Mouse (Mus musculus) ES-E14 (cell line): Measurements from ENCODE around the gene Spag5. TPM values are rescaled to one million over a fixed set of nuclear protein-coding genes. Genes with fewer than 3 reads are reported as not detected.
A peak's percentile ranks its signal among the peaks of the same experiment; 100 is the strongest.

Experiments
- DNase-seq: peaks from one replicate; pipeline ENCODE4 v3.0.0-alpha.2; 2013; ENCODE audit warnings: low read depth, low spot score
- H3K27ac ChIP-seq: 2 replicates; pipeline ENCODE4 v1.5.1; 2012; ENCODE audit warnings: low read depth, mild to moderate bottlenecking, low read length, moderate library complexity, mixed read lengths; ENCODE audit not compliant: poor library complexity, insufficient read depth, severe bottlenecking
- H3K36me3 ChIP-seq: 2 replicates; pipeline ENCODE4 v1.6.1; 2012; ENCODE audit warnings: mild to moderate bottlenecking, low read length, moderate library complexity, mixed read lengths; ENCODE audit not compliant: control insufficient read depth, poor library complexity, insufficient read depth, severe bottlenecking
- H3K4me1 ChIP-seq, 2 experiments: fragments of 150-350 bp in 1 of 2; sonication (generic) in 1 of 2; 2 replicates each; pipeline ENCODE4 v1.6.1; 2012; ENCODE audit warnings: low read length in 2 of 2, mild to moderate bottlenecking in 1 of 2, mixed read lengths in 1 of 2; ENCODE audit not compliant: control insufficient read depth in 2 of 2, insufficient read depth in 2 of 2, poor library complexity in 1 of 2
- H3K4me3 ChIP-seq, 2 experiments: fragments of 150-350 bp in 1 of 2; sonication (generic) in 1 of 2; 2 replicates each; pipeline ENCODE4 v1.5.1; 2012; ENCODE audit warnings: low read length in 2 of 2, low read depth in 1 of 2, mild to moderate bottlenecking in 1 of 2, mixed read lengths in 1 of 2; ENCODE audit not compliant: insufficient read depth in 1 of 2, poor library complexity in 1 of 2, severe bottlenecking in 1 of 2
- H3K9ac ChIP-seq: 2 replicates; pipeline ENCODE4 v1.6.1; 2012; ENCODE audit warnings: low read depth, mild to moderate bottlenecking, low read length, mixed read lengths; ENCODE audit not compliant: poor library complexity, insufficient read depth, severe bottlenecking
- H3K9me3 ChIP-seq: fragments of 150-350 bp; sonication (generic); 2 replicates; pipeline ENCODE4 v1.6.1; 2012; ENCODE audit warnings: low read depth, mild to moderate bottlenecking, low read length; ENCODE audit not compliant: control insufficient read depth, insufficient read depth
- CHD2 ChIP-seq: IDR thresholded peaks from 2 replicates; pipeline ENCODE4 v1.6.1; 2014; ENCODE audit warnings: mild to moderate bottlenecking, low read depth, low read length, inconsistent platforms
- HCFC1 ChIP-seq: IDR thresholded peaks from 2 replicates; pipeline ENCODE4 v1.6.1; 2012; ENCODE audit warnings: low read length, inconsistent platforms, borderline replicate concordance; ENCODE audit not compliant: insufficient read depth
- MAFK ChIP-seq: IDR thresholded peaks from 2 replicates; pipeline ENCODE4 v1.6.1; 2014; ENCODE audit warnings: mild to moderate bottlenecking, low read depth, low read length, inconsistent platforms; ENCODE audit not compliant: insufficient read depth
- ZC3H11A ChIP-seq: IDR thresholded peaks from 2 replicates; pipeline ENCODE4 v1.6.1; 2012; ENCODE audit warnings: low read depth, mild to moderate bottlenecking, inconsistent platforms, low read length, borderline replicate concordance
- ZNF384 ChIP-seq: IDR thresholded peaks from 2 replicates; pipeline ENCODE4 v1.6.1; 2012; ENCODE audit warnings: low read depth, low read length, inconsistent platforms
- in situ Hi-C, 2 experiments: fragments of 600-800 bp; cut with MboI; formaldehyde crosslinking; loops; one replicate each; pipeline ENCODE4 v1.15.1; 2025; ENCODE audit warnings: low sequenced_read_pairs in 2 of 2, inconsistent platforms in 1 of 2; ENCODE audit not compliant: unreplicated experiment in 2 of 2
- total RNA-seq: library from RNA; depleted of rRNA; stranded (reverse); fragments of 300-350 nt; gene quantifications from 2 replicates; pipeline ENCODE4 v1.2.3, GENCODE M21; 2012

The Spag5 gene
- total RNA-seq, 1 experiment: 58.2 TPM

GRCm38 (mm10) chr11:78300917-78301316, 412 bp upstream of the Spag5 start:
- no peaks in the 10 kb centered on the region for H3K4me1 ChIP-seq
- H3K27ac ChIP-seq: no peak overlapping the region
- H3K4me3 ChIP-seq: peak overlapping the region; percentile 76 to 99
- H3K9me3 ChIP-seq: no peaks in the 10 kb centered on the region
- in situ Hi-C loops: no loop called here
- no peak for DNase-seq
- peak overlapping the region; percentile 60; the same call in 1 of the 2 replicates for H3K9ac ChIP-seq
- no peak for TF ChIP-seq ZNF384
- TF ChIP-seq ZC3H11A: no peak
- TF ChIP-seq CHD2: no peak
- no peak for TF ChIP-seq HCFC1
- TF ChIP-seq MAFK: no peak
- peaks cover 14% of the 10 kb centered on the region for H3K36me3 ChIP-seq

- Histone ChIP-seq H3K27ac (no peak overlapping the region), H3K9ac (no peak overlapping the region), H3K36me3 (peaks cover 19% of the 10 kb centered on the region), H3K9me3 (no peaks in the 10 kb centered on the region), H3K4me1 (no peaks in the 10 kb centered on the region), H3K4me3 (no peak overlapping the region)
- in situ Hi-C loops: no loop called here
- no peak for DNase-seq
- TF ChIP-seq ZNF384: no peak
- TF ChIP-seq HCFC1: no peak
- no peak for TF ChIP-seq MAFK
- TF ChIP-seq ZC3H11A: no peak
- TF ChIP-seq CHD2: no peak
These were observed 3.9 kb downstream of the Spag5 start for GRCm38 (mm10) chr11:78305272-78305671.

- H3K27ac ChIP-seq: no peak overlapping the region; the same call in 1 of the 2 replicates
- TF ChIP-seq ZC3H11A (no peak), ZNF384 (no peak), CHD2 (no peak), HCFC1 (no peak), MAFK (no peak)
- peaks cover 38% of the 10 kb centered on the region for H3K36me3 ChIP-seq
- in situ Hi-C loops: no loop called here
- no peak for DNase-seq
- no peak overlapping the region for H3K4me3 ChIP-seq
- no peak overlapping the region for H3K9ac ChIP-seq
- H3K9me3 ChIP-seq: no peaks in the 10 kb centered on the region
- peaks cover 0 to 3% of the 10 kb centered on the region in 2 experiments; a peak in 1 of 4 replicates for H3K4me1 ChIP-seq
These were observed 9.7 kb downstream of the Spag5 start for GRCm38 (mm10) chr11:78310861-78311511.

GRCm38 (mm10) chr11:78313662-78314061, 12.3 kb downstream of the Spag5 start:
- in situ Hi-C loops: no loop called here
- TF ChIP-seq MAFK: no peak
- Histone ChIP-seq H3K27ac (no peak overlapping the region), H3K9me3 (no peaks in the 10 kb centered on the region), H3K9ac (no peak overlapping the region), H3K36me3 (peaks cover 44% of the 10 kb centered on the region), H3K4me1 (peaks cover 0 to 7% of the 10 kb centered on the region in 2 experiments; a peak in 1 of 4 replicates), H3K4me3 (no peak overlapping the region)
- DNase-seq: no peak

- no peak for DNase-seq
- Histone ChIP-seq H3K36me3 (peaks cover 50% of the 10 kb centered on the region), H3K9ac (no peak overlapping the region), H3K9me3 (no peaks in the 10 kb centered on the region), H3K4me3 (no peak overlapping the region), H3K27ac (no peak overlapping the region), H3K4me1 (peaks cover 0 to 12% of the 10 kb centered on the region in 2 experiments; a peak in 2 of 4 replicates)
- no peak for TF ChIP-seq HCFC1
- TF ChIP-seq CHD2: no peak
- TF ChIP-seq ZNF384: no peak
- TF ChIP-seq ZC3H11A: no peak
- TF ChIP-seq MAFK: no peak
- in situ Hi-C loops: no loop called here
These were observed 17.1 kb downstream of the Spag5 start for GRCm38 (mm10) chr11:78318411-78318810.
